Mouse (Mus musculus): Measurements from ENCODE around the gene Defb47. TPM values are rescaled to one million over a fixed set of nuclear protein-coding genes. Genes with fewer than 3 reads are reported as not detected.

Gene Defb47
- total RNA-seq, 2 experiments from 2014 or later = not detected

Other genes with a start within 250 kb of the Defb47 start
- 10 to 100 TPM; 36.7 to 45.7 TPM for gene Ints6, start 236.9 kb upstream of the Defb47 start, total RNA-seq (2021)
- 10 to 100 TPM; 16.2 to 17.6 TPM for gene Wdfy2, start 160.4 kb upstream of the Defb47 start, total RNA-seq (2021)
- not detected for gene Defb48, start 13.6 kb upstream of the Defb47 start, total RNA-seq (2021)
- not detected for gene Defb43, start 13.7 kb downstream of the Defb47 start, total RNA-seq (2021)
- gene Defb42, start 48.9 kb downstream of the Defb47 start, total RNA-seq (2021) = not detected
- not detected for gene Defb30, start 51.9 kb downstream of the Defb47 start, total RNA-seq (2021)